Mouse (Mus musculus) heart, postnatal 14 days (tissue): ENCODE results near the gene Olfr1325. TPM values are rescaled to one million over a fixed set of nuclear protein-coding genes. Genes with fewer than 3 reads are reported as not detected.
"Not testable (repeated sequence)": the region's sequence is repeated elsewhere in the genome, so short reads cannot be mapped to it uniquely, and the experiment has no call there.

Experiments used
- DNase-seq, 2 experiments: peaks; one replicate each; pipeline ENCODE4 v3.0.0; 2021 to 2022
- intact Hi-C: fragments of 180-260 bp; cut with DNase I; formaldehyde crosslinking; loops from one replicate; pipeline ENCODE4 v1.15.1; 2025
- long read RNA-seq, 2 experiments: library from polyadenylated mRNA; stranded (forward); transcript quantifications; one replicate each; pipeline ENCODE4 v2.0.0; 2021
- total RNA-seq, 2 experiments: library from RNA; stranded (reverse); gene quantifications; 2 replicates each; pipeline ENCODE4 v1.2.3; 2021

Gene Olfr1325
- total RNA-seq, result not detected
- long read RNA-seq, experiment 1, result 0 reads
- long read RNA-seq, experiment 2, result 0 reads

GRCm38 (mm10) chrX:74592379-74592778 is at the start of gene Olfr1325:
Gene Olfr1325 (plus strand): TSS chrX:74592679.
- intact Hi-C loops, result no loop called here
- DNase-seq, result no peak

- intact Hi-C loops, result no loop called here
- no peak for DNase-seq
Observed at GRCm38 (mm10) chrX:74574788-74575187, 17.7 kb upstream of the Olfr1325 start, which contains the start of gene Olfr1326-ps1. Gene Olfr1326-ps1 (minus strand): TSS chrX:74574888.

DNA sequence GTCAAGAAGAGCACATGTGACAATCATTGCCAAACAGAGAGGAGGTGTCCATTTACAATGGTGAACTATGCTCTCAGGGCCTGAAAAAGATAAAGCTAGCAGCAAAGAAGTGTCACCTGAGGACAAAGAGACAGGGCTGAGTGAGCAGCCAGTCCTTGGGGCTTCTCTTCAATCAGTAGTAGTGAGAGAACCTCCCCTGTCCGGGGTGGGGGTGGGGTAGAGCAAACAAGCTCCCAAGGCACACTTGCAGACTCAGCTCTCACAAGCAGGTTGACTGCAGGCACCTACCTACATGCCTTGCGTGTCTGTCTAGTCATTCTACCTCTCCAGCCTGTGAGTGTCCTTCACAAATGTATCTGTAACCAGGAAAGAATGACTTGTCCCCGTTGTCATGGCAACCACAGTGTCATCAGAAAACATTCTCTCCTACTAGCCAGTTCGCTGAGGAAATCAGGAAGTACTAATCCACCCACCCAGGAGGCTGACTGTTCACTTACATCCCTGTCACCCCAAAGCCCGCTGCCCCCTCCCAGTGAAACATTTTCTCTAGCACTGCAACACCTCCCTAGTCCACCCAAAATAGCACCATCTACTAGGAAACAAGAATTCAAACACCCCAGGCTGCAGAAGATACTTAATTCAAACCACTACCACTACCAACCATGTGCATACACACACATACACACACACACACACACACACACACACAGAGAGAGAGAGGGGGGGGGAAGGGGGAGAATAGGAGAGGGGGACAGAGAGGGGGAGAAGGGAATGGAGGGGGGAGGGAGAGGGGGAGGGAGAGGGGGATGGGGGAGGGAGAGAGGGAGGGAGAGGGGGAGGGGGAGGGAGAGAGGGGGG is 53.2 kb downstream of the Olfr1325 start, which contains the start of gene Gm5640:
Gm5640 (minus strand) TSS at position 170 of the 858 bp plus-strand sequence.
- intact Hi-C loops, DNase-seq: not testable (repeated sequence)

GRCm38 (mm10) chrX:74646393-74646792 is 53.9 kb downstream of the Olfr1325 start:
- DNase-seq, intact Hi-C loops: not testable (repeated sequence)

Other genes starting within 250 kb of the Olfr1325 start
- 10 to 100 TPM; 34.7 to 38.3 TPM for gene Lage3, start 239.1 kb upstream of the Olfr1325 start, total RNA-seq
- 10 to 100 TPM; 48.1 to 53.6 TPM for gene Ubl4a, start 219.5 kb upstream of the Olfr1325 start, total RNA-seq
- 1 to 10 TPM; 5.3 to 5.5 TPM for gene Slc10a3, start 219.3 kb upstream of the Olfr1325 start, total RNA-seq
- 10 to 100 TPM; 16.3 to 19.2 TPM for gene Fam3a, start 199.4 kb upstream of the Olfr1325 start, total RNA-seq
- 10 to 100 TPM; 46.6 to 52.2 TPM for gene Ikbkg, start 199.4 kb upstream of the Olfr1325 start, total RNA-seq
- 1 to 10 TPM; 6.7 to 8.0 TPM for gene G6pdx, start 163.5 kb upstream of the Olfr1325 start, total RNA-seq
- gene Gm6880, start 111.3 kb upstream of the Olfr1325 start, total RNA-seq, result not detected
- gene Olfr1326-ps1, start 17.8 kb upstream of the Olfr1325 start, total RNA-seq, result not detected
- gene Gm5640, start 53.0 kb downstream of the Olfr1325 start, total RNA-seq, result under 1 TPM; 0.10 to 0.12 TPM
- gene Gm6890, start 148.2 kb downstream of the Olfr1325 start, total RNA-seq, result not detected
- gene Gm5936, start 244.5 kb downstream of the Olfr1325 start, total RNA-seq, result under 1 TPM in 1 of 2 experiments, not detected in 1; 0.14 TPM